ENCODE assay signal across 9 mouse cellular contexts in genomic region chr14:79034511-79034913, GRCm38 (mm10).
A peak's percentile ranks its signal among the peaks of the same experiment; 100 is the strongest.
DNase-seq lines count a peak whose midpoint lies in the region; ATAC-seq and TF ChIP-seq lines count a peak whose summit lies in the region.
"Had no signal": no experiment of that assay in that cellular context is flagged by ENCODE, and none has a peak within 500 bp of the region (broad histone marks: within the 10 kb centered on the region; RNA-seq: fewer than 3 reads in every experiment).

No protein-coding gene starts in this region.

- 0 out of 2 replicates have a peak overlapping the region, but pooled peaks have one; percentile 2 for H3K27ac ChIP-seq in hindbrain, embryonic 13.5 days
- no peak overlapping the region for H3K27ac ChIP-seq in hindbrain, embryonic 11.5 days (ENCODE audit: low read depth, low read length)
- H3K27ac ChIP-seq in neural tube, embryonic 13.5 days (replicated peaks), result 0 out of 2 replicates have a peak overlapping the region, but pooled peaks have one; percentile 9
- H3K27ac ChIP-seq in lung, embryonic 14.5 days (ENCODE audit: low read depth), result peak overlapping the region; percentile 31

- H3K36me3 ChIP-seq in hindbrain, embryonic 13.5 days, result no peaks in the 10 kb centered on the region
- no peaks in the 10 kb centered on the region for H3K36me3 ChIP-seq in hindbrain, embryonic 11.5 days (ENCODE audit: control insufficient read depth, insufficient read depth, low read length)
- no peaks in the 10 kb centered on the region for H3K36me3 ChIP-seq in neural tube, embryonic 13.5 days
- no peaks in the 10 kb centered on the region for H3K36me3 ChIP-seq in lung, embryonic 14.5 days (ENCODE audit: insufficient read depth)

- peaks cover 8% of the 10 kb centered on the region; the same call in 1 of the 2 replicates for H3K4me1 ChIP-seq in hindbrain, embryonic 13.5 days (replicated peaks)
- H3K4me1 ChIP-seq in hindbrain, embryonic 11.5 days (replicated peaks; ENCODE audit: control insufficient read depth, insufficient read depth, low read length), result no peaks in the 10 kb centered on the region
- peaks cover 11% of the 10 kb centered on the region for H3K4me1 ChIP-seq in neural tube, embryonic 13.5 days (replicated peaks)
- peaks cover 18% of the 10 kb centered on the region for H3K4me1 ChIP-seq in lung, embryonic 14.5 days (ENCODE audit: insufficient read depth)

- H3K4me2 ChIP-seq in hindbrain, embryonic 13.5 days, result no peak overlapping the region
- no peak overlapping the region for H3K4me2 ChIP-seq in hindbrain, embryonic 11.5 days (replicated peaks; ENCODE audit: low read depth, low read length)
- H3K4me2 ChIP-seq in neural tube, embryonic 13.5 days, result no peak overlapping the region
- H3K4me2 ChIP-seq in lung, embryonic 14.5 days, result no peak overlapping the region

- H3K27me3 ChIP-seq in hindbrain, embryonic 13.5 days, result no peaks in the 10 kb centered on the region
- H3K27me3 ChIP-seq in hindbrain, embryonic 11.5 days (ENCODE audit: control insufficient read depth, insufficient read depth, low read length), result no peaks in the 10 kb centered on the region
- H3K27me3 ChIP-seq in neural tube, embryonic 13.5 days, result no peaks in the 10 kb centered on the region
- no peaks in the 10 kb centered on the region for H3K27me3 ChIP-seq in lung, embryonic 14.5 days (ENCODE audit: insufficient read depth, low read length)

- TF ChIP-seq CTCF in lung, embryonic 14.5 days (IDR thresholded peaks at IDR 0.05; ENCODE audit: low read depth), result no peak

- ATAC-seq in hindbrain, embryonic 13.5 days (ENCODE audit: low FRiP score), result no peak
- ATAC-seq in hindbrain, embryonic 11.5 days (ENCODE audit: low FRiP score), result no peak
- ATAC-seq in neural tube, embryonic 13.5 days (ENCODE audit: low read depth), result peak; percentile 40; the same call in 1 of the 2 replicates
- peak; percentile 84; the same call in 1 of the 2 replicates for ATAC-seq in lung, embryonic 14.5 days (ENCODE audit: insufficient read depth)

- H3K9me3 ChIP-seq in hindbrain, embryonic 13.5 days, result no peaks in the 10 kb centered on the region
- H3K9me3 ChIP-seq in hindbrain, embryonic 11.5 days (ENCODE audit: control insufficient read depth, low read length), result no peaks in the 10 kb centered on the region
- H3K9me3 ChIP-seq in neural tube, embryonic 13.5 days, result no peaks in the 10 kb centered on the region
- H3K9me3 ChIP-seq in lung, embryonic 14.5 days (ENCODE audit: low read depth, low read length), result no peaks in the 10 kb centered on the region

- H3K9ac ChIP-seq in hindbrain, embryonic 13.5 days, result no peak overlapping the region
- no peak overlapping the region for H3K9ac ChIP-seq in hindbrain, embryonic 11.5 days (ENCODE audit: low read depth, low read length)
- no peak overlapping the region for H3K9ac ChIP-seq in neural tube, embryonic 13.5 days
- H3K9ac ChIP-seq in lung, embryonic 14.5 days, result no peak overlapping the region

- no peak overlapping the region for H3K4me3 ChIP-seq in hindbrain, embryonic 13.5 days
- no peak overlapping the region for H3K4me3 ChIP-seq in hindbrain, embryonic 11.5 days (ENCODE audit: low read depth, low read length)
- no peak overlapping the region for H3K4me3 ChIP-seq in neural tube, embryonic 13.5 days
- no peak overlapping the region for H3K4me3 ChIP-seq in lung, embryonic 14.5 days (ENCODE audit: low read depth, low read length)

- no peak for DNase-seq in hindbrain, embryonic 11.5 days (ENCODE audit: low spot score)
- no peak for DNase-seq in neural tube, embryonic 10.5 days (ENCODE audit: extremely low spot score, low spot score)
- peak; percentile 62 for DNase-seq in lung, embryonic 14.5 days
- DNase-seq in testis, postnatal 10 days (ENCODE audit: low spot score), result peak; percentile 39
- DNase-seq in cerebellum, adult 18-20 months, result no peak
- DNase-seq in frontal cortex, adult 2 months (ENCODE audit: extremely low spot score in 1 of 2, low spot score in 1 of 2), result no peak
- DNase-seq: thymus, postnatal 4 days had no signal

- WGBS in hindbrain, embryonic 13.5 days, result 65% methylated on average over 9 of the region's 9 CpGs
- whole genome bisulfite sequencing in hindbrain, embryonic 11.5 days, result 64% methylated on average over 9 of the region's 9 CpGs
- WGBS in neural tube, embryonic 13.5 days, result 72% methylated on average over 9 of the region's 9 CpGs
- 18% methylated on average over 9 of the region's 9 CpGs for WGBS in lung, embryonic 14.5 days

Comparison
In these comparisons a context has a peak if more than half of its experiments do, and no peak if none do; other contexts are left out.
1. ATAC-seq: peak in neural tube, embryonic 13.5 days (single experiment) and lung, embryonic 14.5 days (single experiment); none in hindbrain, embryonic 13.5 days (single experiment) and hindbrain, embryonic 11.5 days (single experiment).
2. DNase-seq: peak in lung, embryonic 14.5 days (single experiment) and testis, postnatal 10 days (single experiment); none in hindbrain, embryonic 11.5 days (single experiment), neural tube, embryonic 10.5 days (single experiment), cerebellum, adult 18-20 months (0 of 2) and frontal cortex, adult 2 months (0 of 2).